Mouse (Mus musculus) CD4-positive naive resting alpha-beta T cell, adult 76 days (primary cell): ENCODE results near the gene Gramd4. TPM values are rescaled to one million over a fixed set of nuclear protein-coding genes. Genes with fewer than 3 reads are reported as not detected.

Experiments
- total RNA-seq: library from RNA; stranded (reverse); gene quantifications from one replicate; pipeline ENCODE4 v1.2.4, GENCODE M21; 2023

Gene Gramd4
- 117 TPM for total RNA-seq

DNA sequence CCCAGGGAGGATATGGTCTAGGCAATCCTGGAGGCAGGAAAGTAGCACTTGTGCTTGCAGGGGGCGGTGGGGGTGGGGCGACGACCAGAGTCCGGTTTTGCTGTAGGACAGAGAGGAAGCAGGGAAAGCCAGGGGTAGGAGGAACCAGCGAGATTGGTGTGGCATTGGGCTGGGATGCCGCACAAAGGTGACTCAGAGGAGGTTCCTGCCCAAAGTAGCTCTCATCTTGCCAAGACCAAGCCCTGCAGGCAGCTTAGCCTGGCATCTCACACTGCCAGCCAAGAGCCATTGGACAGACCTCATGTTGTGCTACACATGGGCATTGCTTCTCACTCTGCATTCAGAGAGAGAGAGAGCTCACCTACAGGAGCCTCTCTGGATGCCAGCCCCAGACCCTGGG is at the start of gene Gramd4:
TSS of gene Gramd4 (plus strand) at position 283 of the 400 bp plus-strand sequence.

DNA sequence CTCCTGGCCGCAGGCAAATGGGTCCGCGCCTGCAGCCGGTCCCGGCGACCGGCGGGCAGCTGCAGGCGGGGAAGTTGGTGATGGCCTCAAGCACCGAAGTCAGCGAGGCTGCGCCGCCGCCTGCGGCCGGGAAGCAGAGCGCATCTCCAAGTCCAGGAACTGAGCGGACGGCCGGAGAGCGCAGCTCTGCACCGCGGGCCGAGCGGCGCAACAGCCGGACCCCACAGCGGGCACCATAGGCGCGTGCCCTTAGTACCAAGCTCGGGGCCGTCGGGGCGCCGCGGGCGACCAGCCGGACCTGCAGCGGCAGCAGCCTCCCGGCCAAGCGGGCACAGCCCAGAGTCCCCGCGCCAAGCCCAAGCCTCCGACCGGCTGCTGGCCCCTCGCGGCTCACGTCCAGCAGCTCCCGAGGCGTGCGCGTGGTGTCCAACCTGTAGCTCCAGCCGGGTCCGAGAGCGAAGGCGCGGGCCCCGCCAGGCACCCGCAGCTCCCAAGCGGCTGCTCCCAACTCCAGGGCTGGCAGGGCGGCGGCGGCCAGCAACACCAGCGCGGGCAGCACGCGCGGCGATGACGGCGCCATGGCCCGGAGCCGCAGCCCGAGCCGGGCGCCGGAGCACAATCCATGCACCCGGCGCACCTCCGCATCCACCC is 24.2 kb upstream of the Gramd4 start, which contains the start of gene Celsr1:
TSS of gene Celsr1 (minus strand) at position 587 of the 651 bp plus-strand sequence.

DNA sequence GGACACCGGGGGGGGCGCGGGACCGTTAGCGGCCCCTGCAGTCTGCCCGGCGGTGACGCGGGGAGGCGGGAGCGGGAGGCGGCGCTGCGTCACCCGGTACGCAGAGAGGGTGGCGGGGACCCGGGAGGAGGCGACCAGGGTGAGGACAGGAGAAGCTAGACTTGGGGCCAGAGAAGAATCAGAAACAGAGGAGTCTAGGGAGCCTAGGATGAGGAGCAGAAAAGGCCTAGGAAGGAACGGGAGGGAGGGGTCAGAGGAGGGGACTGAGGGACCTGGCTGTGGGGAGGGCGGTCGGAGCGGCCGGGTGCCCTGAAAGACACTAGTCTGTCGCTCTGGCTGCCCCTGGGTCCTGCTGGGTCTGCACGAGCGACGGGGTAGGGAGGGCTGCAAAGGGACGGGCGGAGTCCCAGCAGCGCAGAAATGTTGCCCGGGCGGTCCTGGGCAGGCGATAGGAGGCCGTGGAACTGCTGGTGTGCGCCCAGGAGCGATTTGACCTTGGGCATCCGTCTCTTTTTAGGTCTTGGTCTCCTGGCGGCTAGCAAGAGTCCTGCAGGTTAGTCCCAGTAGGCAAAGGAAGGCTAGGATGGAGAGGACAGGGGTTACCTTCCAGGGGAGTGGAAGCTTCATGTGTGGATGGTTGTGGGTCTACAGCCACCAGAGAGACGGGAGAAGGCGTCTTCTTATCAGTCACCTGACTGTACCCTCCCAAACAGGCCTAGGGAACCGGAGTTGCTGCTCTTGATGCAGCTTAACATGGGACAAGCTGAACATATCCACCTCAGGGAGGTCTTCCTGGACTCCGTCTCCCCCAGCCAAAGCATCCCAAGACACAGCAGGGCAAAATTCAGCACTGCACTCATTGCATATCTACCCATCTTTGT is 128.4 kb downstream of the Gramd4 start, which contains the start of gene Cerk:
TSS of gene Cerk (minus strand) at position 453 of the 881 bp plus-strand sequence.

Other genes starting within 250 kb of the Gramd4 start
- 25.5 TPM for gene Cdpf1, start 246.0 kb upstream of the Gramd4 start, total RNA-seq
- not detected for gene Pkdrej, start 236.0 kb upstream of the Gramd4 start, total RNA-seq
- 17.5 TPM for gene Ttc38, start 225.4 kb upstream of the Gramd4 start, total RNA-seq
- 3.3 TPM for gene Gtse1, start 197.9 kb upstream of the Gramd4 start, total RNA-seq
- 26.1 TPM for gene Trmu, start 178.4 kb upstream of the Gramd4 start, total RNA-seq
- gene Celsr1, start 23.9 kb upstream of the Gramd4 start, total RNA-seq = 28.4 TPM
- 23.3 TPM for gene Cerk, start 128.4 kb downstream of the Gramd4 start, total RNA-seq
- gene Tbc1d22a, start 156.8 kb downstream of the Gramd4 start, total RNA-seq = 31.8 TPM